Mouse (Mus musculus) liver, embryonic 14.5 days (tissue): Measurements from ENCODE around the gene Rpap3. TPM values are rescaled to one million over a fixed set of nuclear protein-coding genes. Genes with fewer than 3 reads are reported as not detected.

Source experiments
- ATAC-seq: fragments of 200-750 bp; cut with Nextera tagmentation; 2 replicates; pipeline ENCODE4 v1.8.0; 2017; ENCODE audit warnings: moderate number of reproducible peaks, mild to moderate bottlenecking, moderate library complexity; ENCODE audit not compliant: insufficient read depth
- DNase-seq, 3 experiments: peaks; one replicate each; pipeline ENCODE4 v3.0.0-alpha.2; 2012 to 2013; ENCODE audit warnings: low read depth in 3 of 3, low spot score in 3 of 3
- H3K27ac ChIP-seq: fragments of 300-500 bp; sonication (generic); 2 replicates; pipeline ENCODE4 v1.5.1; 2014; ENCODE audit warnings: moderate library complexity, mild to moderate bottlenecking, control low read depth, inconsistent platforms
- H3K27me3 ChIP-seq: fragments of 300-500 bp; sonication (generic); 2 replicates; pipeline ENCODE4 v1.6.1; 2014; ENCODE audit warnings: mild to moderate bottlenecking, low read length, moderate library complexity; ENCODE audit not compliant: control insufficient read depth, insufficient read depth
- H3K36me3 ChIP-seq: fragments of 300-500 bp; sonication (generic); replicated peaks from 2 replicates; pipeline ENCODE4 v1.6.1; 2014; ENCODE audit warnings: low read depth; ENCODE audit not compliant: control insufficient read depth, insufficient read depth
- H3K4me1 ChIP-seq, 2 experiments: fragments of 200-500 bp in 1 of 2; fragments of 300-500 bp in 1 of 2; sonication (generic) in 1 of 2; replicated peaks; 2 replicates each; pipeline ENCODE4 v1.6.1; 2012 to 2014; ENCODE audit warnings: antibody characterized with exemption in 1 of 2, inconsistent platforms in 1 of 2, low read length in 1 of 2; ENCODE audit not compliant: control insufficient read depth in 2 of 2, insufficient read depth in 2 of 2
- H3K4me2 ChIP-seq: fragments of 300-500 bp; sonication (generic); 2 replicates; pipeline ENCODE4 v1.6.1; 2014; ENCODE audit warnings: low read depth, mild to moderate bottlenecking, control low read depth, moderate library complexity
- H3K4me3 ChIP-seq, 2 experiments: fragments of 200-500 bp in 1 of 2; fragments of 300-500 bp in 1 of 2; sonication (generic) in 1 of 2; 2 replicates each; pipeline ENCODE4 v1.5.1; 2012 to 2014; ENCODE audit warnings: low read depth in 2 of 2, low read length in 2 of 2, mild to moderate bottlenecking in 2 of 2, control low read depth in 1 of 2, inconsistent platforms in 1 of 2, moderate library complexity in 1 of 2; ENCODE audit not compliant: insufficient read depth in 1 of 2
- H3K9ac ChIP-seq: fragments of 300-500 bp; sonication (generic); replicated peaks from 2 replicates; pipeline ENCODE4 v1.6.1; 2014; ENCODE audit warnings: mild to moderate bottlenecking, control low read depth, moderate library complexity
- H3K9me3 ChIP-seq: fragments of 300-500 bp; sonication (generic); 2 replicates; pipeline ENCODE4 v1.6.1; 2016; ENCODE audit warnings: low read length, mixed read lengths; ENCODE audit not compliant: control insufficient read depth
- CTCF ChIP-seq: IDR thresholded peaks from 2 replicates; pipeline ENCODE4 v1.5.1; 2016; ENCODE audit warnings: antibody characterized with exemption, low read depth, control low read depth
- EP300 ChIP-seq: IDR thresholded peaks from 2 replicates; pipeline ENCODE4 v1.6.1; 2016; ENCODE audit warnings: antibody characterized with exemption, low read depth
- WGBS: fragments of 180-500 bp; shearing (Covaris S2); extraction: QIAGEN DNeasy Blood & Tissue Kit; methylation state at CpG from one replicate; pipeline ENCODE4 v1.1.7; 2014; ENCODE audit not compliant: insufficient replicate concordance; 5-methylcytosine and 5-hydroxymethylcytosine counted together
- polyA plus RNA-seq, 2 experiments: library from polyadenylated mRNA; depleted of rRNA in 1 of 2; stranded (reverse) in 1 of 2; unstranded in 1 of 2; fragments of >200 nt; fragmentation: Nextera tagmentation in 1 of 2; extraction: Ambion mirVana in 1 of 2; gene quantifications; 2 replicates each; pipeline versions ENCODE4 v1.2.1 to v1.2.3; 2012 to 2014

The Rpap3 gene
- polyA plus RNA-seq, 2 experiments, result 6.8 to 11.2 TPM

- DNase-seq (no peak), ATAC-seq (no peak)
- no peak overlapping the region for H3K4me2 ChIP-seq
- TF ChIP-seq EP300, result no peak
- no peak for TF ChIP-seq CTCF
- H3K36me3 ChIP-seq, result no peaks in the 10 kb centered on the region
- peaks cover 3 to 15% of the 10 kb centered on the region in 2 experiments; a peak in 3 of 4 replicates for H3K4me1 ChIP-seq
- WGBS, result 79% methylated on average over 9 of the region's 9 CpGs
- H3K27me3 ChIP-seq, result no peaks in the 10 kb centered on the region
- H3K27ac ChIP-seq, result no peak overlapping the region
- H3K4me3 ChIP-seq, result no peak overlapping the region
- H3K9me3 ChIP-seq, result no peaks in the 10 kb centered on the region
- H3K9ac ChIP-seq, result no peak overlapping the region
These were observed 34.7 kb upstream of the Rpap3 start for GRCm38 (mm10) chr15:97740283-97740732.

- DNase-seq (peak in 1 of 3 experiments; percentile 22), ATAC-seq (peak; percentile 86)
- no peak overlapping the region for H3K27ac ChIP-seq
- no peaks in the 10 kb centered on the region for H3K27me3 ChIP-seq
- no peak overlapping the region for H3K9ac ChIP-seq
- H3K36me3 ChIP-seq, result no peaks in the 10 kb centered on the region
- no peak overlapping the region for H3K4me3 ChIP-seq
- 50% methylated on average over 7 of the region's 7 CpGs for WGBS
- no peaks in the 10 kb centered on the region for H3K9me3 ChIP-seq
- 0 out of 4 replicates have a peak, but pooled peaks cover 0 to 8% of the 10 kb centered on the region in 2 experiments for H3K4me1 ChIP-seq
- H3K4me2 ChIP-seq, result no peak overlapping the region
- TF ChIP-seq EP300, result peak; percentile 46
- no peak for TF ChIP-seq CTCF
These were observed 33.3 kb upstream of the Rpap3 start for GRCm38 (mm10) chr15:97738923-97739322.

- no peaks in the 10 kb centered on the region for H3K36me3 ChIP-seq
- 77% methylated on average over 11 of the region's 11 CpGs for WGBS
- no peak overlapping the region for H3K4me2 ChIP-seq
- H3K4me3 ChIP-seq, result no peak overlapping the region
- no peaks in the 10 kb centered on the region for H3K9me3 ChIP-seq
- TF ChIP-seq CTCF, result no peak
- TF ChIP-seq EP300, result no peak
- ATAC-seq (no peak), DNase-seq (no peak)
- H3K27ac ChIP-seq, result no peak overlapping the region
- no peaks in the 10 kb centered on the region for H3K4me1 ChIP-seq
- H3K9ac ChIP-seq, result no peak overlapping the region
- H3K27me3 ChIP-seq, result no peaks in the 10 kb centered on the region
These were observed 26.4 kb upstream of the Rpap3 start for GRCm38 (mm10) chr15:97731988-97732387.

GRCm38 (mm10) chr15:97731111-97731510 lies 25.5 kb upstream of the Rpap3 start, which contains the start of gene Endou:
Gene Endou, minus strand, starts transcription at chr15:97731339.
- H3K4me2 ChIP-seq, result no peak within 1 kb of the TSS
- no peaks in the 10 kb centered on the region for H3K9me3 ChIP-seq
- TF ChIP-seq CTCF (no peak), EP300 (no peak)
- DNase-seq (no peak), ATAC-seq (no peak)
- no peak within 1 kb of the TSS for H3K9ac ChIP-seq
- no peak within 1 kb of the TSS for H3K27ac ChIP-seq
- 71% methylated on average over 8 of the region's 8 CpGs for WGBS
- H3K4me3 ChIP-seq, result no peak within 1 kb of the TSS
- no peaks in the 10 kb centered on the region for H3K36me3 ChIP-seq
- H3K27me3 ChIP-seq, result no peaks in the 10 kb centered on the region
- no peaks in the 10 kb centered on the region for H3K4me1 ChIP-seq

GRCm38 (mm10) chr15:97730365-97730764 lies 24.7 kb upstream of the Rpap3 start:
- no peaks in the 10 kb centered on the region for H3K36me3 ChIP-seq
- whole genome bisulfite sequencing, result 40% methylated on average over 6 of the region's 6 CpGs
- H3K27me3 ChIP-seq, result no peaks in the 10 kb centered on the region
- DNase-seq (no peak), ATAC-seq (no peak)
- no peaks in the 10 kb centered on the region for H3K9me3 ChIP-seq
- H3K9ac ChIP-seq, result no peak overlapping the region
- H3K4me1 ChIP-seq, result no peaks in the 10 kb centered on the region
- TF ChIP-seq CTCF, result no peak
- TF ChIP-seq EP300, result no peak
- no peak overlapping the region for H3K27ac ChIP-seq
- no peak overlapping the region for H3K4me3 ChIP-seq
- H3K4me2 ChIP-seq, result no peak overlapping the region
